Mouse (Mus musculus): ENCODE data around the gene Cfap70. TPM values are rescaled to one million over a fixed set of nuclear protein-coding genes. Genes with fewer than 3 reads are reported as not detected.

Cfap70 gene
- polyA plus RNA-seq (2017; shearing (Covaris generic)): not detected

GRCm38 (mm10) chr14:20451765-20452331 lies at the start of gene Cfap70:
Gene Cfap70, minus strand, starts transcription at chr14:20452226.

GRCm38 (mm10) chr14:20496603-20497002 lies 44.6 kb upstream of the Cfap70 start, which contains the start of gene Mss51:
Gene Mss51, minus strand, starts transcription at chr14:20496901.

GRCm38 (mm10) chr14:20479291-20480194 lies 27.5 kb upstream of the Cfap70 start, which contains the start of gene Anxa7:
Gene Anxa7, minus strand, starts transcription at chr14:20480133.

GRCm38 (mm10) chr14:20393205-20393913 lies 58.7 kb downstream of the Cfap70 start, which contains the start of gene Mrps16:
Gene Mrps16, minus strand, starts transcription at chr14:20393634.

GRCm38 (mm10) chr14:20388441-20389129 lies 63.4 kb downstream of the Cfap70 start, which contains the start of gene Dnajc9:
Gene Dnajc9, minus strand, starts transcription at chr14:20388910.

GRCm38 (mm10) chr14:20347991-20348541 lies 104.0 kb downstream of the Cfap70 start, which contains the start of the genes Ecd and Fam149b:
Gene Ecd, minus strand, starts transcription at chr14:20348121.
Gene Fam149b, plus strand, starts transcription at chr14:20348162.

Other genes starting within 250 kb of the Cfap70 start
- not detected for gene Kcnk16, start 183.0 kb downstream of the Cfap70 start, polyA plus RNA-seq (2017; shearing (Covaris generic))
- 23.2 TPM for gene Nudt13, start 157.5 kb downstream of the Cfap70 start, polyA plus RNA-seq (2017; shearing (Covaris generic))
- gene Ecd, start 104.1 kb downstream of the Cfap70 start, polyA plus RNA-seq (2017; shearing (Covaris generic)): 74.8 TPM
- 102 TPM for gene Fam149b, start 104.1 kb downstream of the Cfap70 start, polyA plus RNA-seq (2017; shearing (Covaris generic))
- 195 TPM for gene Dnajc9, start 63.3 kb downstream of the Cfap70 start, polyA plus RNA-seq (2017; shearing (Covaris generic))
- 103 TPM for gene Mrps16, start 58.6 kb downstream of the Cfap70 start, polyA plus RNA-seq (2017; shearing (Covaris generic))
- 62.1 TPM for gene Anxa7, start 27.9 kb upstream of the Cfap70 start, polyA plus RNA-seq (2017; shearing (Covaris generic))
- 2.1 TPM for gene Mss51, start 44.7 kb upstream of the Cfap70 start, polyA plus RNA-seq (2017; shearing (Covaris generic))
- 17.3 TPM for gene Ppp3cb, start 94.3 kb upstream of the Cfap70 start, polyA plus RNA-seq (2017; shearing (Covaris generic))
- gene Usp54, start 188.8 kb upstream of the Cfap70 start, polyA plus RNA-seq (2017; shearing (Covaris generic)): 4.4 TPM
- not detected for gene Myoz1, start 204.3 kb upstream of the Cfap70 start, polyA plus RNA-seq (2017; shearing (Covaris generic))
- gene Synpo2l, start 216.1 kb upstream of the Cfap70 start, polyA plus RNA-seq (2017; shearing (Covaris generic)): not detected
- 328 TPM for gene Sec24c, start 222.1 kb upstream of the Cfap70 start, polyA plus RNA-seq (2017; shearing (Covaris generic))
- gene Fut11, start 242.7 kb upstream of the Cfap70 start, polyA plus RNA-seq (2017; shearing (Covaris generic)): 7.5 TPM

Data from inflammation-experienced regulatory T-cells, adult 16 weeks (primary cell).